ENCODE assay signal across 10 mouse cellular contexts in the genomic region with DNA sequence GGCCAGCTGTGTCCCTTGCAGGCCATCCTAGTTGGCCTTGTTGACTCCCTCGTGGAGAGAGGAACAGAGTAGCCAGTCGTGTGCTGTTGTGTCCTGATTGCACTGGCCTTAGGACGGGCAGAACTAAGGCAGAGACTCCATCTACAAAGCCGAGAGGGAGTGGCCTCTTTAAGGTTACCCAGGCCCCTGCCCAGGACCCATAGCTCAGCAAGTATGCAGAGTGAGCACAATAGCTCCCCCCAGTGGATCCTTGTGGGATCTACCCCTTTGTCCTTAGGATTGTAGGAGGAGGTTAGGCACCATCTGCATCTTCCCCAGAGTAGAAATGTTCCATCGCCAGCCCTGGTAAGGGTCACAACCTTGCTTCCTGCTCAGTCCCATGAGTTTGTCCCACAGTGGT. TPM values are rescaled to one million over a fixed set of nuclear protein-coding genes. Genes with fewer than 3 reads are reported as not detected.
DNase-seq lines count a peak whose midpoint lies in the region; ATAC-seq and TF ChIP-seq lines count a peak whose summit lies in the region.
"Had no signal": no experiment of that assay in that cellular context is flagged by ENCODE, and none has a peak within 500 bp of the region (broad histone marks: within the 10 kb centered on the region; RNA-seq: fewer than 3 reads in every experiment).

No protein-coding gene starts in this region.

- no peak overlapping the region for H3K9ac ChIP-seq in kidney, embryonic 14.5 days (ENCODE audit: low read depth, low read length)
- no peak overlapping the region for H3K9ac ChIP-seq in stomach, embryonic 16.5 days (ENCODE audit: low read length)
- H3K9ac ChIP-seq: embryonic facial prominence, embryonic 13.5 days; liver, embryonic 15.5 days had no signal

- H3K4me2 ChIP-seq in kidney, embryonic 14.5 days (replicated peaks; ENCODE audit: low read depth, low read length), result no peak overlapping the region
- H3K4me2 ChIP-seq in stomach, embryonic 16.5 days (ENCODE audit: low read depth, low read length), result no peak overlapping the region
- H3K4me2 ChIP-seq: embryonic facial prominence, embryonic 13.5 days; liver, embryonic 15.5 days had no signal

- peak; percentile 61 for DNase-seq in kidney, adult 2 months
- peak; percentile 64 for DNase-seq in MEL-GATA-1-ER (ENCODE audit: extremely low read depth, low read depth)
- DNase-seq in cerebellum, adult 8-10 months, result peak; percentile 35
- DNase-seq in gastrocnemius, postnatal 14 days, result peak; percentile 46
- DNase-seq in layer of hippocampus, adult 8-10 months (ENCODE audit: low spot score in 2 of 2), result peak; percentile 25 to 48

- intact Hi-C loops in gastrocnemius, postnatal 14 days (cut with DNase I; ENCODE audit: low total_unique reads), result no loop called here

- no peaks in the 10 kb centered on the region for H3K9me3 ChIP-seq in kidney, embryonic 14.5 days (ENCODE audit: control insufficient read depth, low read length)
- H3K9me3 ChIP-seq in stomach, embryonic 16.5 days (replicated peaks; ENCODE audit: control insufficient read depth, low read length), result peaks cover 8% of the 10 kb centered on the region; the same call in 1 of the 2 replicates
- H3K9me3 ChIP-seq: embryonic facial prominence, embryonic 13.5 days; liver, embryonic 15.5 days had no signal

- H3K4me3 ChIP-seq in kidney, adult 2 months (ENCODE audit: insufficient read depth, low read depth, low read length), result no peak overlapping the region
- H3K4me3 ChIP-seq in kidney, embryonic 14.5 days (ENCODE audit: low read length), result no peak overlapping the region
- H3K4me3 ChIP-seq in stomach, embryonic 16.5 days (replicated peaks; ENCODE audit: low read length), result no peak overlapping the region
- H3K4me3 ChIP-seq: embryonic facial prominence, embryonic 13.5 days; liver, embryonic 15.5 days had no signal

- no peak overlapping the region for H3K27ac ChIP-seq in kidney, adult 2 months (ENCODE audit: insufficient read depth, low read depth, low read length)
- H3K27ac ChIP-seq in kidney, embryonic 14.5 days (ENCODE audit: low read depth, low read length), result no peak overlapping the region
- no peak overlapping the region for H3K27ac ChIP-seq in stomach, embryonic 16.5 days (ENCODE audit: low read length)
- H3K27ac ChIP-seq: embryonic facial prominence, embryonic 13.5 days; liver, embryonic 15.5 days had no signal

- no peaks in the 10 kb centered on the region for H3K36me3 ChIP-seq in kidney, adult 2 months (ENCODE audit: control insufficient read depth, insufficient read depth, low read length)
- no peaks in the 10 kb centered on the region for H3K36me3 ChIP-seq in kidney, embryonic 14.5 days (ENCODE audit: control insufficient read depth, insufficient read depth, low read length)
- no peaks in the 10 kb centered on the region for H3K36me3 ChIP-seq in stomach, embryonic 16.5 days (ENCODE audit: control insufficient read depth, insufficient read depth, low read length)
- H3K36me3 ChIP-seq: embryonic facial prominence, embryonic 13.5 days; liver, embryonic 15.5 days had no signal

- no peak for ATAC-seq in kidney, embryonic 14.5 days (ENCODE audit: low FRiP score, low TSS enrichment)
- peak; percentile 81 for ATAC-seq in megakaryocyte, adult 5-6 weeks (ENCODE audit: poor library complexity, severe bottlenecking)
- ATAC-seq in stomach, embryonic 16.5 days (ENCODE audit: insufficient read depth, low FRiP score), result 0 out of 2 replicates have a peak, but pooled peaks have one; percentile 12

- TF ChIP-seq CTCF in kidney, adult 2 months (conservative IDR thresholded peaks at IDR 0.05; ENCODE audit: insufficient read depth, insufficient read length, low read depth, low read length), result peak; percentile 59

- no peaks in the 10 kb centered on the region for H3K27me3 ChIP-seq in kidney, adult 2 months (replicated peaks; ENCODE audit: control insufficient read depth, insufficient read depth, low read length)
- no peaks in the 10 kb centered on the region for H3K27me3 ChIP-seq in kidney, embryonic 14.5 days (ENCODE audit: control insufficient read depth, insufficient read depth, low read length)
- no peaks in the 10 kb centered on the region for H3K27me3 ChIP-seq in stomach, embryonic 16.5 days (ENCODE audit: control insufficient read depth, insufficient read depth, low read length)
- H3K27me3 ChIP-seq: embryonic facial prominence, embryonic 13.5 days; liver, embryonic 15.5 days had no signal

- 65% methylated on average over 5 of the region's 5 CpGs for WGBS in kidney, adult 2 months
- 37% methylated on average over 5 of the region's 5 CpGs for WGBS in kidney, embryonic 14.5 days
- WGBS in stomach, embryonic 16.5 days, result 46% methylated on average over 5 of the region's 5 CpGs

- TF ChIP-seq POLR2A in kidney, adult 2 months (IDR thresholded peaks at IDR 0.05; ENCODE audit: low read depth, low read length), result no peak

- H3K4me1 ChIP-seq in kidney, adult 2 months (ENCODE audit: control insufficient read depth, insufficient read depth, low read length), result peaks cover 6% of the 10 kb centered on the region; the same call in 1 of the 2 replicates
- H3K4me1 ChIP-seq in kidney, embryonic 14.5 days (ENCODE audit: control insufficient read depth, insufficient read depth, low read length), result no peaks in the 10 kb centered on the region
- no peaks in the 10 kb centered on the region for H3K4me1 ChIP-seq in stomach, embryonic 16.5 days (ENCODE audit: control insufficient read depth, insufficient read depth, low read length)
- H3K4me1 ChIP-seq: embryonic facial prominence, embryonic 13.5 days; liver, embryonic 15.5 days had no signal

RNA-seq across cellular contexts. Expression of gene Chst3, which starts 27.5 kb away (rescaled TPM):
- 3.6 and 4.3 TPM in 2 replicates for polyA plus RNA-seq in kidney, adult 2 months (2012; rRNA removed)
- 1.0 and 1.1 TPM in 2 replicates for polyA plus RNA-seq in kidney, embryonic 14.5 days (2014; fragmentation: Nextera tagmentation; extraction: Ambion mirVana)
- total RNA-seq in gastrocnemius, postnatal 14 days (2021), result 1 to 10 TPM; 1.1 to 1.4 TPM
- total RNA-seq in layer of hippocampus, adult 8-10 months (2022), result 1 to 10 TPM; 1.3 to 2.5 (median 1.8) TPM
- total RNA-seq in megakaryocyte, adult 5-6 weeks (2015), result 0.25 TPM in 1 of 2 replicates, not detected in the other
- 0.15 and 0.16 TPM in 2 replicates for total RNA-seq in megakaryocyte, adult 5-6 weeks (2017)
- 2.0 and 2.1 TPM in 2 replicates for polyA plus RNA-seq in stomach, embryonic 16.5 days (2015; fragmentation: Nextera tagmentation; extraction: Ambion mirVana)

RNA-seq across cellular contexts. Expression of gene Psap, which starts 30.9 kb away (rescaled TPM):
- 1,603 and 1,750 TPM in 2 replicates for polyA plus RNA-seq in kidney, adult 2 months (2012; rRNA removed)
- 69.5 and 122 TPM in 2 replicates for polyA plus RNA-seq in kidney, embryonic 14.5 days (2014; fragmentation: Nextera tagmentation; extraction: Ambion mirVana)
- 100 to 1,000 TPM; 419 to 467 TPM for total RNA-seq in gastrocnemius, postnatal 14 days (2021)
- total RNA-seq in layer of hippocampus, adult 8-10 months (2022), result 1,000 to 10,000 TPM; 1,389 to 1,663 (median 1,484) TPM
- 2,144 and 2,167 TPM in 2 replicates for total RNA-seq in megakaryocyte, adult 5-6 weeks (2015)
- total RNA-seq in megakaryocyte, adult 5-6 weeks (2017), result 2,372 and 2,545 TPM in 2 replicates
- polyA plus RNA-seq in stomach, embryonic 16.5 days (2015; fragmentation: Nextera tagmentation; extraction: Ambion mirVana), result 194 and 198 TPM in 2 replicates
